Mouse (Mus musculus) mouse embryonic stem cell (cell line): ENCODE measurements around the gene Zdhhc22.

ENCODE experiments used
- in situ Hi-C, 2 experiments: fragments of 300-500 bp; cut with MboI; formaldehyde crosslinking; loops; 1 replicate in 1 of 2; 3 replicates in 1 of 2; pipeline ENCODE4 v1.14.3; 2019 to 2020; ENCODE audit warnings: low sequenced_read_pairs in 2 of 2, low pct_unique_long_range_greater_than_20kb in 1 of 2, mixed read lengths in 1 of 2; ENCODE audit not compliant: unreplicated experiment in 1 of 2

Gene Zdhhc22

GRCm38 (mm10) chr12:86973216-86973615, 17.0 kb downstream of the Zdhhc22 start:
- in situ Hi-C loops: loop anchor here in 1 of 2 experiments (10.0 kb wide), 1 partner anchor 198 kb away; no protein-coding TSS in a partner anchor

GRCm38 (mm10) chr12:86971089-86971488, 19.1 kb downstream of the Zdhhc22 start:
- in situ Hi-C loops: loop anchor here in 1 of 2 experiments (10.0 kb wide), 1 partner anchor 196 kb away; no protein-coding TSS in a partner anchor

DNA sequence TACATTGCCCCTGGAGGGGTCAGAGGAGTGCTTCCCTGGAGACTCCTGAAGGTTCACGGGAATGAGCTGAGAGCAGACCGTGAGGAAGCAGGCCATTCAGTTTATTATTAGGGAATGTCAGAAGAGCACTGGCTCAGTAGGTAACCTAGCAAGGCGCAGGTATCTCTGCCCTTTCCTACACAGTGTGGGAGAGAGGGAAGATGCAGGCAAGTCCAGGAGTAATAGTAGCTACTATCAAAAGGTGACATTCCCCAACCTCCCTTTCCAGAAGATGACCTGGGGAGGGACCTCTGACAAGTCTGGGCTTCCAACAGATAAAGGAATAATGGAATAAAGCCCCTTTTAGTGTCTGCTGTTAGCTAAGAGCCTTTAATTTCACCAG, 21.0 kb downstream of the Zdhhc22 start:
- in situ Hi-C loops: no loop called here

DNA sequence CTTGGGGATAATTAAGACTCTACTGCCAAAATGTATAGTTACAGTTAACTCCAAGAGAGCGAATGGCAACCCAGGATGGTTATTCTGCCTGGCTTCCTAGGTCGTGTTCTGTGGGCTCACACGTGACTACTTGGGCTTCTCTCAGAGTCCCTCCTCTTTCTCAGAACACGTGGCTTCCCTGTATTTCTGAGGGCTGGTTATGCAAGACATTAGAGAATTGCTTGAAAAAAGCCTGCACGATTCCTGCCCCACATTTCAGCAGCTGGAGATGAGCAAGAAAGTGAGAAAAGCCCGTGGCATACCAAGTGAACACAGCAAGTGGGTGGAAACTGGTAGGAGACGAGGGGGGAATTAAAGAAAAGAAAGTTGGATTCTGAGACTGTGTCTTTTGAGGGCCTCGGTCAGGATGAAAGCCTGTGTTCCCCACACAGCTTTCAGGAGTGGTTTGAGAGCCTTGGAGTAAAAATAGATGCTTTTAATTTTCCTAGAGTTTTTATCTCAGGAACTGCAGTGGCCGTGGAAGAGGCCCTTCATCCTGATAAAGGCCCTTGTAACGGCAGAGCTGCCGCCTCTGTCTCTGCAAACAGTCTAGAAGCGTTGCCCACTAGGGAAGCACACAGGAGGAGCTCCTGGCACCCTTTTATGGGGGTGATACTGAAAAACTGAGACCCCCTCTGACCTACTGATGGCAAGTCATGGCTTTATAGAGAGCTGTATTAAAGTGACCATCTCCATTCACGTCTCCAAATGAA, 21.6 kb downstream of the Zdhhc22 start:
- in situ Hi-C loops: no loop called here

DNA sequence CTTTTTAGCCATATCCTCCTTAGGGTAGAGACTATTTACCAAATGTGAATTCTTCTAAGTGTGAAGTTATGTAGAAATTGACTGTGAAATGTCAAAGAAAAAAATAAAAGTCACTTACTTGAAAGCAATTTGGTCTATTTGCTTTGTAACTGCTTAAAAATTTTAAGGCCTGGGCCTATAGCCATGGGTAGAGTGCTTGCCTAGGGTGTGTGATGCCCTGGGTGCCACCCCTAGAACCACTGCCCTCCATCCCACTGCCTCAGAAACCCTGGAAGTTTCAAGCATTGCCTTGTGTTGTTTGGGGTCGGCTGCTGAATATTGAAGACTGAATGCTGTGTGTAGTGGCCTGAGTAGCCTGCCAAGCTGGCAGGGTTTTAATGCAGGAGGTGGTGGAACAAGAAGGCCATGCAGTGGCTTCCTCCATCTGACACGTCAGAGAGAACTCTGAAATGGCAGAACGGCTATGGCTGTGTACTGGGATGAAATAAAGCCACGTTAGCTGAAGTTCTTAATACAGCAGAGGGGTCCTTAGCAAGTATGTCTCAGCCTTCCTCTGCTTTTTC, 24.9 kb downstream of the Zdhhc22 start:
- in situ Hi-C loops: no loop called here

DNA sequence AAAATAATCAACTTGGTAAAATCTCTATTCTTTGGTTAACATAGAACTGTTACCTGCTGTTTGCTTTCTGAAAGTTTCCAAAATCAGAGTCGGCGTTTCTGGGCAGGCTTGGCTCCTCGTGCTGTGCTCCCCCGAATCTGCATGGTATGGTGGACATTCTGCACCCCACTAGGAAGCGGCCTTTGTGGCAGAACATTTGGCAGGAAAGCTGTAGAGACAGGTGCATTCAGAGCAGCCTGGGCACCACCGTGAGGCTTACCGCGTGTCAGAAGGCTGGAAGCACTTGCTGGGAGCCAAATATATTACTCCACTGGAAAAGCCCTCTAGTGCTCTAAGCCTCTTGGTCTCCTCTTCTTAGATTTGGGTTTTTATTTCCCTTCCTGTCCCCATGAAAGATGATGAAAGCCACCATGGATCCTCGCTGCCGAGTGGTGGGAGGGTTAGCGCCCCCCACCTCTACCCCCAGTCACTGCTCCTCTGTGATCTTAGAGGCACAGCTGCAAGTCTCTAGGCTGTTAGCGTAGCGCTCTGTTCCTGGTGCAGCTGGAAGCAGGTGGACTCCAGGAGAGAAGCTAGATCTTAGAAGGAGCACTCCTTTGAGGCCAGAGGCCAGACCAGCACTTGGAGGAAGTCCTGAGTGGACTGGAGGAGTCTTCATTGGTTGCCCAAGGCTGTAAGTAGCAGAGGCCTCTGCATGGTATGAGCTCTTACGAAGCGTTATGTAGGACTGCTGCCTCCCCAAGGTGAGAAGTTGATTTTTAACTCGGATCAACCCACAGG, 25.8 kb downstream of the Zdhhc22 start:
- in situ Hi-C loops: no loop called here

DNA sequence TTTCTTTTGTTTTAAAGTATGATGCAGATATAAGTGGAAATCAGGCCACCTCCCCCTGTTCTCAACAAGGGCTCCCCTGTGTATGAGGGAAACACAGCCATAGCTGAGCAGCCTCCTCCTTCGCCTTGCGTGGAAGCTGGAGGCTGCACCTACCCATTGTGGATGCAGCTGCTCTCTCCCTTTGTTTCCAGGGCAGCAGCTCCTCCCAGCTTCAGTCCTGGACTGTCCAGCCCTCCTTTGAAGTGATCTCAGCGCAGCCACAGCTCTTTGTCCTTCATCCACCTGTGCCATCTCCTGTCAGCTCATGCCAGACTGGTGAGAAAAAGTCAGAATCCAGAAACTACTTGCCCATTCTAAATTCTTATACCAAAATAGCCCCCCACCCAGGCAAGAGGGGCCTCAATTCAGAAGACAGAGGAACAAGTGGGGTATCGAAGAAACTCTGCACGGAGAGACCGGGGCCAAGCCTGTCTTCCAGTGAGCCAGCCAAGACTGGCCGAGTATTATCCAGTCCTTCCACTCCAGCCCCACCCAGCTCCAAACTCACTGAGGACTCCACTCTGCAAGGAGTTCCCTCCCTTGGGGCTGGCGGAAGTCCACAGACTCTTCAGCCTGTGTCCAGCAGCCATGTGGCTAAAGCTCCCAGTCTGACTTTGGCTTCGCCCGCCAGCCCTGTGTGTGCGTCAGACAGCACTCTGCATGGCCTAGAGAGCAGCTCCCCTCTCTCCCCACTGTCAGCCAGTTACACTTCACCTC, 28.5 kb downstream of the Zdhhc22 start:
- in situ Hi-C loops: no loop called here

DNA sequence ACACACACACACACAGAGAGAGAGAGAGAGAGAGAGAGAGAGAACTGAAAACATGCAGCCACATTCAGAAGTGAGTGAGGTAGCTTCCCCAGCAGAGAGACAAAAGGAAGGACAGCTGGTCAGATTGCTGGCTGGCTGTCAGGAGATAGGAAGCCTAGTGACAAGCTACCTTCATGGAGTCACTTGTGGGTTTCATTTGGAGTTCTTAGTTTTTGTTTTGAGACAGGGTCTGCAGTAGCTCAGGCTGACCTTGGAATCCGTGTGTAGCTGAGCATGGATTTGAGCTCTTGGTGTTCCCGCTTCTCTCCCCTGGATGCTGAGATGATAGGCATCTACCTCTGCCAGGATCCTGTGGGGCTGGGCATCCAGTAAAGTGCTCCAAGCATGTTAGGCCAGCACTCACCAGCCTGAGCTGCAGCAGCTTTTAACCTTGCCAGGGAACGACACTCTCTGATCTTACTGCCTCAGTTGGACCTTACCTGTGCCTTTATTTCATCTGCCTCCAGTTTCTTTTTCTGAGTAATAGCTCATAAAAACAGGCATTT, 29.4 kb downstream of the Zdhhc22 start:
- in situ Hi-C loops: no loop called here

- in situ Hi-C loops: no loop called here
Measured at GRCm38 (mm10) chr12:86960138-86960537, 30.1 kb downstream of the Zdhhc22 start.

DNA sequence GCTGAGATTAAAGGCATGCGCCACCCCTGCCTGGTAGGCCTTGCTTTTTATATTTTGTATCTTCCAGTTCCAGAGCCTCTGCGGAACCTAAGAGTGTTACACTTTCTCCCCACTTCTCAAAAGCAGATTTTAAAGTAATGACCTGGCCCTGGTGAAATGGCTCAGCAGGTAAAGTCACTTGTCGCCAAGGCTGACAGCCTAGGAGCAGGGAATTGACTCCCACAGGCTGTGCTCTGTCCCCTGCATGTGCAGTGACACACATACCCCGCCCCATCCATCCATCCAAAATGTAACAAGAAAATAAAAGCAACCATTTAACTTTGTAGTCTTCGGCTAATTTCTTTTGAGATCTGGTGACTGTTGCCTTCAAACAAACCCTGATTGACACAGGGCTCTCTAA, 30.6 kb downstream of the Zdhhc22 start:
- in situ Hi-C loops: no loop called here

GRCm38 (mm10) chr12:86958558-86958957, 31.7 kb downstream of the Zdhhc22 start:
- in situ Hi-C loops: no loop called here

- in situ Hi-C loops: no loop called here
Measured at GRCm38 (mm10) chr12:86955894-86956293, 34.3 kb downstream of the Zdhhc22 start.

- in situ Hi-C loops: no loop called here
Measured at GRCm38 (mm10) chr12:86952331-86952850, 37.8 kb downstream of the Zdhhc22 start.

DNA sequence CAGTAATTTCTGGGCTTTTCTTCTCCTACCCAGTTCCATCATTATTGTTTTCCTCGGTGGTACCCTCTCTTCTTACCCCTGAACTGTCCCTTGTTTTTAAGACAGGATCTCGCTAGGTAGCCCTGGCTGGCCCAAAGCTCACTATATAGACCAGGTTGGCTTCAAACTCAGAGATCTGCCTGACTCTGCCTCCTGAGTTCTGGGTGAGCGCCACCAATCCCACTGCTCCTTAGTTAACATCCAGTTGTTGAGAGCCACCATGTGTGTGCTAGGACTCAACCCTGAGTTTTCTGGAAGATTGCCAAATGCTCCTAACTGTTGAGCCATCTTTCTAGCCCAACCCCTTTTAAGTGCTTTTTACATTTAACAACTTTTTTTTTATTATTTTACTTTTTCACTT, 39.3 kb downstream of the Zdhhc22 start:
- in situ Hi-C loops: no loop called here

- in situ Hi-C loops: no loop called here
Measured at GRCm38 (mm10) chr12:86950161-86950960, 39.9 kb downstream of the Zdhhc22 start.

- in situ Hi-C loops: no loop called here
Measured at GRCm38 (mm10) chr12:86949501-86949900, 40.7 kb downstream of the Zdhhc22 start.

DNA sequence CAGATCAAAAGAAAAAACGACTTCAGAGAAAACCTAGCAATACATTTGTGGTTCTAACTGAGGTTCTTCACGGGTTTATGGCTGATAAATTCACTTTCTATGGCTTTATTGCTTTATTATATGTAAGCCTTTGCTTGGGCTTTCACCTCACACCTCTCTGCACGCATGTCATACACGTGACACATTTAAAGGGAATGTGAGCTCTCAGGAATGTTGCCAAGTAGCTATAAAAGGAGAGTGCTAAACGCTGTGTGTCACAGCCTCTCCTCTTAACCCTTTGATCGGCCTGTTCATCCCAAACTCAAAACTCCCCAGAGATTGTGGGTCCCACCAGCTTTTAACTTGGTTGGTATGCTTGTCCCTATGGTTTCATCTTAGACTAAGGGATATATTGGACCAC, 41.6 kb downstream of the Zdhhc22 start:
- in situ Hi-C loops: no loop called here
